Mouse (Mus musculus): Measurements from ENCODE around the gene Mrpl39. TPM values are rescaled to one million over a fixed set of nuclear protein-coding genes. Genes with fewer than 3 reads are reported as not detected.

Gene Mrpl39
- total and polyA plus RNA-seq, 2 experiments from 2014 or later = 34.3 to 43.2 TPM

DNA sequence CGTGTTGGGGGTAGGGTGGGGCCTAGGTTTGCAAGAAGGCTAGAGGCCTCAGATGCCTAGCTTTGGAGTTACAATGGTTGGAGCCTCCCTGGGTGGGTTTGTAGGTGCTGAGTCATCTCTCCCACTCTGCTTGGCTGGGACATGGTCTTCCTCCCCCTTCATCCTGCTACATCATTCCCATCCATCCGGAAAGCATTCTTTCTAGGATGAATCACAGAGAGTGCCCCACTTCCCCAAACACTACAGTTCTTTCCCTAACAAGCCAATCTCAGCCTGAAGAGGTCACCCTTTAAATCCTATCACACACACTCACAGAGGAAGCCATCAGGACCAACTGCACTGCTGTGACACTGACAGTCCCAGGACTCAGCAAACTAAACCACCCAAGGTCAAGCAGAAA, 14.9 kb downstream of the Mrpl39 start:
- Histone ChIP-seq H3K27ac (ENCODE audit: low read depth, low read length) (no peak overlapping the region), H3K4me1 (ENCODE audit: insufficient read depth, low read length) (no peaks in the 10 kb centered on the region), H3K27me3 (ENCODE audit: insufficient read depth, low read length) (no peaks in the 10 kb centered on the region), H3K4me3 (ENCODE audit: low read depth, low read length) (no peak overlapping the region), H3K4me2 (ENCODE audit: low read depth, low read length, poor library complexity, severe bottlenecking) (no peak overlapping the region), H3K9me3 (ENCODE audit: low read length) (no peaks in the 10 kb centered on the region), H3K36me3 (ENCODE audit: insufficient read depth, low read length) (peaks cover 43% of the 10 kb centered on the region), H3K9ac (replicated peaks; ENCODE audit: low read length, poor library complexity, severe bottlenecking) (no peak overlapping the region)
- ATAC-seq (ENCODE audit: low FRiP score) (no peak), DNase-seq (ENCODE audit: low spot score) (no peak)
- WGBS = 96% methylated on average over 2 of the region's 2 CpGs
- TF ChIP-seq CTCF (IDR thresholded peaks at IDR 0.05) = no peak

DNA sequence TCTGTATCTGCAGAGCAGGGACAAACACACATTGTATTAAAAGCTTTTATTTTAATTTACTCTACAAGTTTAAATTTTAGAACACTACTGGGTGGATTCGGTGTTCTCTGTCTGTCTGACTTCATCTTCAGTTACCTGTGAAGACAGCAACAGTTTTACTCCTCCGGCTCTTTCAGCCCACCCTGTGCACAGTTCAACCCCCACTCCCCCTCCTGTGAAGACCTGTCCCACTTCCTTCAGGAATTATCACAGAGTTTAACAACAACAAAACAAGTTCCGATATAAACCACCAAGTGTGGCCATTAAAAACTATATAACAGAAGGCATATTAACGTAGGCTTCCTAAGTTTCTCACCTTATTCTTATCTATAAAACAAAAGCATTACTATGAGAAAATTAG, 17.3 kb downstream of the Mrpl39 start:
- H3K27me3 ChIP-seq (ENCODE audit: insufficient read depth, low read length) = no peaks in the 10 kb centered on the region
- H3K36me3 ChIP-seq (ENCODE audit: insufficient read depth, low read length) = peaks cover 24% of the 10 kb centered on the region
- H3K4me3 ChIP-seq (ENCODE audit: low read depth, low read length) = no peak overlapping the region
- no peak overlapping the region for H3K9ac ChIP-seq (replicated peaks; ENCODE audit: low read length, poor library complexity, severe bottlenecking)
- WGBS = 95% methylated on average over 4 of the region's 4 CpGs
- DNase-seq (ENCODE audit: low spot score) (no peak), ATAC-seq (ENCODE audit: low FRiP score) (no peak)
- no peak for TF ChIP-seq CTCF (IDR thresholded peaks at IDR 0.05)
- H3K4me1 ChIP-seq (ENCODE audit: insufficient read depth, low read length) = no peaks in the 10 kb centered on the region
- H3K4me2 ChIP-seq (ENCODE audit: low read depth, low read length, poor library complexity, severe bottlenecking) = no peak overlapping the region
- H3K9me3 ChIP-seq (ENCODE audit: low read length) = no peaks in the 10 kb centered on the region
- H3K27ac ChIP-seq (ENCODE audit: low read depth, low read length) = no peak overlapping the region

DNA sequence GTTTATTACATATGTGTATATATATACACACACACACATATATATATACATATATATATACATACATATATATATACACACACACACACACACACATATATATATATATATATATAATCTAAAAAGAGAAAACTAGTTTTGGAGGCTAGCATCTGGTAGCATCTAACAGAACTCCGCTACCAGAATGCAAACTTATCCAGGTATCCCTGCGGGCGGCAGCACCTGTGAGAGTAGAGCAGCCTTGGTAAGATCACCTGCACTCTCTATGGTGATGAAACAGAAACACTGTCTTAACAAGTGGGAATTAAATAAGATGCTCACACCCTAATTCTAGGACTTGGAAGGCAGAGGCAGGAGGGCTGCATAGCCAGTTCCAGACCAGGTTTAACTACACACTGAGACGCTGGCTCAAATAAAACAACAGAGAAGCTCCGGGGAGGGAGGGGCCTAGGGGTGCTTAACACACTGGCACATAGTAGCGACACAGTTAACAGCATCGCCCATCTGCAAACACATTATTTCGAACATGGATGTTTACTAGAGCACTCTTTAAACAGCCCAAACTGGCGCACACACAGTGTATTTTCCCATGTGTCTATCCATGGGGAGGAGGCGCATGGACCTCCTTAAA, 17.8 kb downstream of the Mrpl39 start:
- no peak overlapping the region for H3K27ac ChIP-seq (ENCODE audit: low read depth, low read length)
- H3K36me3 ChIP-seq (ENCODE audit: insufficient read depth, low read length) = peaks cover 21% of the 10 kb centered on the region
- ATAC-seq (ENCODE audit: low FRiP score) (no peak), DNase-seq (ENCODE audit: low spot score) (no peak)
- no peaks in the 10 kb centered on the region for H3K4me1 ChIP-seq (ENCODE audit: insufficient read depth, low read length)
- H3K27me3 ChIP-seq (ENCODE audit: insufficient read depth, low read length) = no peaks in the 10 kb centered on the region
- no peak overlapping the region for H3K4me2 ChIP-seq (ENCODE audit: low read depth, low read length, poor library complexity, severe bottlenecking)
- H3K9ac ChIP-seq (replicated peaks; ENCODE audit: low read length, poor library complexity, severe bottlenecking) = no peak overlapping the region
- no peak overlapping the region for H3K4me3 ChIP-seq (ENCODE audit: low read depth, low read length)
- 96% methylated on average over 10 of the region's 10 CpGs for WGBS
- TF ChIP-seq CTCF (IDR thresholded peaks at IDR 0.05) = no peak
- no peaks in the 10 kb centered on the region for H3K9me3 ChIP-seq (ENCODE audit: low read length)

- H3K9me3 ChIP-seq (ENCODE audit: low read length) = no peaks in the 10 kb centered on the region
- DNase-seq (ENCODE audit: low spot score) (no peak), ATAC-seq (ENCODE audit: low FRiP score) (no peak)
- H3K27me3 ChIP-seq (ENCODE audit: insufficient read depth, low read length) = no peaks in the 10 kb centered on the region
- H3K4me1 ChIP-seq (ENCODE audit: insufficient read depth, low read length) = no peaks in the 10 kb centered on the region
- H3K4me3 ChIP-seq (ENCODE audit: low read depth, low read length) = no peak overlapping the region
- H3K36me3 ChIP-seq (ENCODE audit: insufficient read depth, low read length) = peaks cover 18% of the 10 kb centered on the region
- WGBS = 94% methylated on average over 13 of the region's 13 CpGs
- H3K4me2 ChIP-seq (ENCODE audit: low read depth, low read length, poor library complexity, severe bottlenecking) = no peak overlapping the region
- no peak overlapping the region for H3K9ac ChIP-seq (replicated peaks; ENCODE audit: low read length, poor library complexity, severe bottlenecking)
- H3K27ac ChIP-seq (ENCODE audit: low read depth, low read length) = no peak overlapping the region
- TF ChIP-seq CTCF (IDR thresholded peaks at IDR 0.05) = no peak
Measured at GRCm38 (mm10) chr16:84716724-84717617, 18.6 kb downstream of the Mrpl39 start.

DNA sequence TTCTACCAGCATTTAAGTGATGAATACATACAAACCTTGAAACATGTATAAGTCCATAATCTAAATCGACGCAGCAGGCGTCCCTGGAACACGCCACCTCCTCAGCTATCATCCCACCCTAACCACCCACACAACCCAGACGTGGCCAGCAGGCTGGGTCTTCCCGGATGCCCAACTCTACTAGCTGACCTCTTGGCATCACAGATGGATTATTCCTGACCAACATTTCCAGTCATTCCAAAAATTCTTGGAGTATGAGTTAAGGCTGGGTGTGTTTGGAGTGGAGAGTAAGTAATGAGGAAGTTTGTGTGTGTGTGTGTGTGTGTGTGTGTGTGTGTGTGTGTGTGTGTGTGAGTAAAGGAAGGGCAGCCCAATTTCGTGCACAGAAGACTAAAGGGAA, 19.3 kb downstream of the Mrpl39 start:
- Histone ChIP-seq H3K9me3 (ENCODE audit: low read length) (no peaks in the 10 kb centered on the region), H3K27me3 (ENCODE audit: insufficient read depth, low read length) (no peaks in the 10 kb centered on the region), H3K27ac (ENCODE audit: low read depth, low read length) (no peak overlapping the region), H3K4me3 (ENCODE audit: low read depth, low read length) (no peak overlapping the region), H3K9ac (replicated peaks; ENCODE audit: low read length, poor library complexity, severe bottlenecking) (no peak overlapping the region), H3K4me1 (ENCODE audit: insufficient read depth, low read length) (no peaks in the 10 kb centered on the region), H3K4me2 (ENCODE audit: low read depth, low read length, poor library complexity, severe bottlenecking) (no peak overlapping the region), H3K36me3 (ENCODE audit: insufficient read depth, low read length) (peaks cover 10% of the 10 kb centered on the region)
- ATAC-seq (ENCODE audit: low FRiP score) = no peak
- WGBS = 90% methylated on average over 7 of the region's 7 CpGs
- no peak for TF ChIP-seq CTCF (IDR thresholded peaks at IDR 0.05)
- no peak for DNase-seq (ENCODE audit: low spot score)

DNA sequence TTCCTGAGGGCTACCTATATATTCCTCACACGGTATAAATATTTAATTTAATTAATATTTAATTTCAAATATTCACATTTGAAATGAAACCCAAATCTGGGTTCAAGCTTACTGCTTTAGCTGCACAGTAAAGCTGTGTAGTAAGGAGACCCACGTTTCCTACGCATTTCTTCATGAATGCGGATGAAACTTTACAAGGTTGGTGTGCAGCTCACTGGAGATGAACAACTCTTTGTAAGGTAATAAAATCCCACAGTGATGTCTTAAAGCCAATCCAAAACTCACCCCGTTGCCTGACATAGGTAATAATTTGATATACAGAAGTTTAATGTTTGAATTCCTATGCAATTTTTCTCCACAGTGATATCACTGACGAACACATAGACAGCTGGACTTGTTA, 20.6 kb downstream of the Mrpl39 start:
- 93% methylated on average over 6 of the region's 6 CpGs for WGBS
- no peaks in the 10 kb centered on the region for H3K9me3 ChIP-seq (ENCODE audit: low read length)
- H3K4me1 ChIP-seq (ENCODE audit: insufficient read depth, low read length) = no peaks in the 10 kb centered on the region
- ATAC-seq (ENCODE audit: low FRiP score) = no peak
- H3K27me3 ChIP-seq (ENCODE audit: insufficient read depth, low read length) = no peaks in the 10 kb centered on the region
- no peak overlapping the region for H3K9ac ChIP-seq (replicated peaks; ENCODE audit: low read length, poor library complexity, severe bottlenecking)
- no peak for DNase-seq (ENCODE audit: low spot score)
- H3K27ac ChIP-seq (ENCODE audit: low read depth, low read length) = no peak overlapping the region
- H3K4me3 ChIP-seq (ENCODE audit: low read depth, low read length) = no peak overlapping the region
- peaks cover 8% of the 10 kb centered on the region; the same call in 1 of the 2 replicates for H3K36me3 ChIP-seq (ENCODE audit: insufficient read depth, low read length)
- no peak overlapping the region for H3K4me2 ChIP-seq (ENCODE audit: low read depth, low read length, poor library complexity, severe bottlenecking)
- no peak for TF ChIP-seq CTCF (IDR thresholded peaks at IDR 0.05)

Data from midbrain, postnatal 0 days (tissue).